Mouse (Mus musculus) adipocyte (in vitro differentiated cells): ENCODE data around the gene Mboat1.
A peak's percentile ranks its signal among the peaks of the same experiment; 100 is the strongest.

Experiments used
- DNase-seq: peaks from one replicate; pipeline ENCODE4 v3.0.0-alpha.2; 2016; ENCODE audit warnings: low spot score

The Mboat1 gene

DNA sequence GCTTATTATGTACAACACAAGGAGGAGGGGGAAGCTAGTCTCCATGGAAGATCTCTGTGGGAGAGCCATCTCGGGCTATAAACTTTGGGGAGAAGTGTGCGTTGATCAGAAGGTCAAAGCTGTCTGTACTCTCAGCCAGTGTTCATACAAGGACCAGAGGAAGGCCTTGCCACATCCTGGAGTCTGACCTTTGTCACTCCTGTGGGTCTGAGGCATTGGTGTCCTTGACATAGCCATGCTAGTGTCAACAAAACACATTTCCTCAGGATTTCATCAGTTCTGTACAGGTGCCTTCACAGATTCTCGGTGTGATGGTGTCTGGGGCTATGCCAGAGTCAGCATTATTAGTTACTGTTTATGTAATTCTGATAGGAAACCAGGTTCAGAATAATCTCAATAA is 115.1 kb downstream of the Mboat1 start:
- no peak for DNase-seq

DNA sequence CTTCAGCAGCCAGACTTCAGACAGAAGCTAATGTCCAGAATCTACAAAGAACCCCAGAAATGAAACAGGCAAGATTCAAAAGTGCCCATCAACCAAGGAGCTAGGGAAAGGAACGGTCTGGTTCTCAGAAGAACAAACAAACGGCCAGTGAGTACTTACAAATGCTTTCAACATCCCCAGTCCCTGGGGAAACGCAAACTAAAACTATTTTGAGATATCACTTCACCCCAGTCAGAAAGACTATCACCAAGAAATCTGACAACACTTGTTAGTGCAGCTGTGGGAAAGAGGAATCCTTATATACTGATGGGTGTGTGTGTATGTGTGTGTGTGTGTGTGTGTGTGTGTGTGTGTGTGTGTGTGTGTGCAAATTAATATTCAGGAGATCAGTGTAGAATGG is 116.4 kb downstream of the Mboat1 start:
- peak; percentile 29 for DNase-seq

DNA sequence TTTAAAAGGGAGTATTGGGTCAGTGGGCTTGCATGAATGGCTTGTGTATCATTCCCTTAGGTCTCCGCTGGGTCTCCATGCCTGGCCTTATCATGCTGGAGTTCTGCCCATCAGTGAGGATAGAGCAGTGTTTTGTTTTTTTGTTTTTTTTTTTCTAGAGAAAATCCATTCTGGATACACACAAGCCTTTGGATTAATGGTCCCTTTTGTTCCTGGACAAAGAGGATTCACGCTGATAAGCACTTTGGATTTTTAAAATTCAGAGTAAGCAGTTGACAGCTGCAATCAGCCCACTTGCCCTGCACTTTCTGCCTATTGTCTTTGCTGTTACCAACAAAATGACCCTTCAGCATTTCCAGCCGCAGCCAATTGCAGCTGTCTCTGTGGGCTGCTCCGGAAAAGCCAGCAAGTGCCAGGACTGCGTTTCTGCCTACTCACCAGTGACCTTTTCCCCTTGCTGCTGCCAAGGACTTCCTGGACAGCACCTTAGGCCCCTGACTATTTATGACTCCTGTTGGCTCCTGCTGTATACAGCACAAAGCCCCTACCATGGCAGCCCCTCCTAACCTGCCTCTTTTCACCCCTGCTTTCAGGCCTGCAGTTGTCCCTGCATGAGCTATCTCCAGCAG is 117.5 kb downstream of the Mboat1 start:
- no peak for DNase-seq

DNA sequence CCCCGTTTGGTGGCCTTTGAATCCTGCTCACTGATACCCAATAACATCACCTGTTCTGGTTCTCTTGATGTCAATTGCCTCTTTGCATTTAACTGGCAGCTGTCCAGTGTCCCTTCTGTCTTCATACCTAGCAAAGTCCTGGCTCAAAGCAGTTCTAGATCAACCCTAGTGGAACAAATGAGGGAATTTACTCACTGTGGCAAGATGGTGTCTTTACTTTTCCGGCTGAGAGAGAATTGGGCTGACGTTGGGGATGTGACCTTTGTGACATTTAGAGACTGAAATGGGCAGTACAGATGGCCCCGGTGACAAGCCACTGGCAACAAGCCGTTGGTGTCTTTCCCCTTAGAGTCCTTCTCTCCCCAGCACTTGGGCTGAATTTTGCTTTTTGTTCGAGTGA is 118.1 kb downstream of the Mboat1 start:
- DNase-seq = no peak

DNA sequence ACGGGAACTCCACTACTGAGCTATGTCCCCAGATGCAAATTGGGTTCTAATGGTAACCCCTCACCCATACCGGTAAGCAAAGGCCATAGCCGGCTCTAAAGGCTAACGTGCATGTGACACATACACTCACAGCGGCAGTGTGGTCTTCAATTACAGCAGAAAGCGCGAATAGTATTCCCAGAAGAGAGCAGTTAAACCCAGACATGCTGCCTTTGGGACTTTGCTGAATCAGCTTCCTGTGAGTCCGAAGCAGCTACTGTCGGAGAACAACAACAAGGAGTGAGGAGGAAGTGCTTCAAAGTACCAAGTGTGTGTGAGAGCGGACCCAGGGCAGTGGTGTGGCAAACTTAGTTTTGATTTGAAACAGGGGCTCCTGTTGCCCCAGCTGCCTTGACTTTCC is 122.5 kb downstream of the Mboat1 start:
- no peak for DNase-seq

DNA sequence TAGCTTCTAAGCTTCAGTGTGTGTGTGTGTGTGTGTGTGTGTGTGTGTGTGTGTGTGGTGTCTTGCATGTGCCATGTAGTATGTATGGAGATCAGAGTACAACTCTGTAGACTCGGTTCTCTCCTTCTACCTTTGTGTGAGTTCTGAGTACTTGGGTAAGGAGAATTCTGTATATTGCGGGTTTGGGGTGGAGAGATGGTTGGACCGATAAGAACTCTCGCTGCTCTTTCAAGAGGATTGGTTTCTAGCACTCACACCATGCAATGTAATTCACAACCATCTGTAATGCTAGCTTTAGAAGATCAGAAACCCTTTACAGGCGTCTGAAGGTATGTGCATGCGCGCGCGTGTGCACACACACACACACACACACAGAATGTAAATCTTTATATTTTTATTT is 123.0 kb downstream of the Mboat1 start:
- DNase-seq = no peak

DNA sequence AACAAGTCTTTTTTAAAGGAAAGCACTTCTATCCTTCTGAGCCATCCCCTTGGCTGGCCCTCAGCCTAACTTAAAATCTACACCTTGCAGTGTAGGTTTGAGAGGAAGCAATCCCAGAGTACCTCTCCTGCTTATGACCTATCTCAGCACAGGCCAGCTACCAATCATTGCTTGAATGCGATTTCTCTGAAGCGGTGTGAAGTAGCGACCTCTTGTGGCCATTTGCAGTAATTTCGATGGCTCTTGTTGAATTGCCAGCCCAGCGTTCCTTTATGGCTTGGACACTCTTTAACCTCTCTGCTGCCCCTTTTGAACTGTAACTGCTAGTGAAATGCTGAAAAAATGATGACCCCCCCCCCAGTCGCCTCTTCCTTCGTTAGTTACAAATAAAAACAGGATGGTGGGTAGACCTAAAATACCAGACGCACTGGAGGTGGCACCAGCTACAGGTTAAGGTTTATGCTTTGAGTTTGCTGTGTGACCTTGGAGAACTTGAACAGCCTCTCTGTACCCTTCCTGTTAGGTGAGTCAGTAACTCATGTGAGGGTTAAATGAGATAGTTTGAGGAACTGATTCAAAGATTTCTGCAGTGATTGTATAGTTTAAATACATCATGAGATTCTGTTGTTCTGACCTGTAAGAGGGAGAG is 123.7 kb downstream of the Mboat1 start:
- peak; percentile 81 for DNase-seq

DNA sequence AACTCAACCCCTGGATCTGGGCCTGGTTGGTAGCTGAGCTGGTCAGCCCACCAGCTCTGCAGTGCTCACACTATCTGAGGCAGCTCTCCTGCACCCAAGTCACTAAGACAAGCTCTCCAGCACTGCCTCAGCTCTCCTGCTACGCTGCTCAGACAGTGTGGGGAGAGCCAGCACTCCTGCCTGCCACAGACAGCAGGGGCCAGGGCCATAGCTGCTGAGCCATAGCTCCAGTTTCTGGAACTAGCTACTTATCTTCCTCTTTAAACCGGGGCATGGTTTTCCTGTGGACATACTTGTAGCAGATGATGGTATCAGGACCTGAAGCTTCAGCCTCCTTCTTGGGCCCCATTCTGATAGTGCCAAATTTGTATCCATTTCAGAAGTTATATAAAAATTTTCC is 127.4 kb downstream of the Mboat1 start:
- DNase-seq = no peak

DNA sequence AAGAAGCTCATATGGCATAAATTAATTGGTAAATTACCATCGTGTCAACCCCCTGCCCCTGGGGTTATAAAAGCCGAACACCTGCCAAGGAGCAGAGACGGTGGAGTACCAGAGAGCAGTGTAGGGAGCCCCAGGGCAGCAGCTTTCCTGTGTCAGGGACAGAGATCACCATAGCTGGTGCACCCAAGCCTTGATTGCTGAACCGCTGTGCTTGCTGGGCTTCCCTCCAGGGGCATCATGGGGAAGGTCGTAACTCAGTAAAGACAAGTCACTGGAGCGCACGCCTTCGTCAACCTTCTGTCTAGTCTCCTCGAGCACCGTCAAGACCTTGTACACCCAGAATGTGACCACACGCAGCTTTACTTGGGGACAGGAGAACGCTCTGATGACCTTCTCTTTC is 128.0 kb downstream of the Mboat1 start:
- DNase-seq = no peak

DNA sequence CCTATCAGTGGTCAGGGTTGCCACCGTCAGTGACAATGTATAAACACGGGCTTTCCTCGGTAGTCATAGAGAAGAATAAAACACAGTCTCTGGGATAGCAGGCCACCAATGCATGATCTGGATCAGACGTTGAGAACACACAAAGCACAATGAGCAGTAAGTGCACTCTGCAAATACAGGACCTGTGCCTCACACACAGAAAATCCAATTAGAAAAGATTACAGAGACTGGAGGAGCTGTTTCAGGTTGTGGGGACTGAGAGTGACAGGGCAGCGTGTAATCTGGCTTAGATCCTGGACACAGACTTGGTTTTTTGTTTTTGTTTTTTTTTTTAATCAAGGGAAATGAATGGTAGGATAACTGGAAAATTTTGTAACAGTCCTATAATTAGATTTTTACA is 128.5 kb downstream of the Mboat1 start:
- DNase-seq = no peak

DNA sequence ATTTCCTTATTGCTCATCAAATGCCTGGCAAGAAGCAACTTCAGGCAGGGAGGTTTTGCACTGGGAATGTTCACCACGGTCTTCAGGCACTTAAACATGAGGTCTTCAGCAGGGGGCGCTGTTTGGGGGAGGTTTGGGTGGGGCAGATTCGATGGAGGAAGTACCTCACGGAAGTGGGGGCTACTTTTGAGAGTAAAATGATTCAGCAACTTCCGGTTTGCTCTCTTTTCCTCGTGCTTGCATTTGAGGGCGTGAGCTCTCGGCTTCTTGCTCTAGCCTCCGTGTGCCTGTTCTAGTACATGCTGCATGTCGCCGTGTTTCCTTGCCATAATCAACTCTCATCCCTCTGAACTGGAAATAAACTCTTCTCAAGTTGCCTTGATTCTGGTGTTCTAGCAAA is 129.7 kb downstream of the Mboat1 start:
- no peak for DNase-seq

DNA sequence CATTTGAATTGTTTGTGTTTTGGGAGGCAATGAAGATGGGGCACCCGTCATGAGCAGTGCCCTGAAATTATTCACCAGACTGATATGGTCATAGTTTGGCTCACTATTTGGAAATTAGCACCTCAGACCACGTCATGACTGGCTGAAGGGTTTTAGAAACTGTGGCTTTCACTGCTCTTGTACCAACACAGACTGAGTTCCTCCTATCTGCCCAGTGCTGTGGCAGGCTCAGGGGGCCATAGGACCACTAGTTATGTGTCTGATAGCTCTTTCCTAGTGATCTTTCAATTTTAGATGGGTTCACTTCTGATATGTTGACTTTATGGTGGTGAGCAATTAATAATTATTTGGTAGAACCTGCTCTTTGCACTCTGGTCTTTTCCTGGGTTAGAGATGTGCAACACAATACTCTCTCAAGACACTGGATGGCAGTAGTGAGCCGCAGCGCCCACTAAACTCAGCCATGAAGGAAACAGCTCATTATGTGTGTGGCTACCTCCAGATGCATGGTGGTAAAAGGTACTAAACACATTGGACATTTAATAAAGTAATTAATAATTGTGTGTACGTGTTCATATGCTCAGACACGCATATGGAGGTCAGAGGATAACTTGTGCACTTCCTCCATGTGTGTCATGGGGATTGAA is 135.9 kb downstream of the Mboat1 start:
- DNase-seq = peak; percentile 61
